Mouse (Mus musculus) mammary gland, adult 2 months (tissue): ENCODE data around the gene Sgpp2. TPM values are rescaled to one million over a fixed set of nuclear protein-coding genes. Genes with fewer than 3 reads are reported as not detected.

ENCODE experiments used
- polyA plus RNA-seq: library from polyadenylated mRNA; depleted of rRNA; stranded (reverse); fragments of >200 nt; gene quantifications from 2 replicates; pipeline ENCODE4 v1.2.3, GENCODE M21; 2012; ENCODE audit warnings: low replicate concordance; rRNA removed

Sgpp2 gene
- polyA plus RNA-seq, result 0.07 and 0.11 TPM in 2 replicates

DNA sequence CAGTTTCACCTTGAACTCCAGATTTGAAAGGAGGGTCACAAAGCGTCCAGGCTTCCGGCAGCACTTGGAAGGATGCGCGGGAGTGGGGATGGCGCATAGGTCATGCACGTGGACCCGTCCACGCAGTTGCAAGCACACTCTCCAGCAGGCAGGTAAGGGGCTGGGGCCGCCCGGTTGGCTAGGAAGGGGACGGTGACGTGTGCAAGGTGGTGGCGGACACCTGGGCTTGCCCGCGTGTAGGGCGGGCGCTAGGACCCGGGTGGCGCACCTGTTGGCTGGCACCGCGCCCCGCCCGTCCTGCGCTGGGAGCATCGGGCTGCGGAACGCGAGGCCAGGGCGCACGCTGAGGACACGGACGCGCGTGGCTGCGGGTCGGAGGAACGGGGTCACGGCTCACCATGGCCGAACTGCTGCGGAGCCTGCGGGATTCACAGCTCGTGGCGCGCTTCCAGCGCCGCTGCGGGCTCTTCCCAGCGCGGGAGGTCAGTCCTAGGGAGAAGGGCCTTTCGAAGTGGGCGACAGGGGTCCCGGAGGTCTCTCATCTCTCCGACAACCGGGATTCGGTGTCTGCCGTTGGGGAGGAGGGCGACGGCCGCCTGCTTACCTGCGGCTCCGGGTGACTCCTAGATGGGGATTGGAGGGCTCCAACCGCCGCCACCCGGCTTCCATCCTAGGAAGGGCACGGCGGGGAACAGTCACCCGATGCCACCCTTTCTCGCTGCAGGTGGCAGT lies at the start of gene Sgpp2:
Gene Sgpp2 (plus strand): TSS at position 325 of the 732 bp plus-strand sequence.

Other genes starting within 250 kb of the Sgpp2 start
- gene Pax3, start 113.2 kb upstream of the Sgpp2 start, polyA plus RNA-seq, result 0.06 TPM in 1 of 2 replicates, not detected in the other
- gene Farsb, start 178.6 kb downstream of the Sgpp2 start, polyA plus RNA-seq, result 9.6 and 22.8 TPM in 2 replicates
- gene Mogat1, start 200.6 kb downstream of the Sgpp2 start, polyA plus RNA-seq, result 25.4 and 28.8 TPM in 2 replicates
- gene BC035947, start 201.8 kb downstream of the Sgpp2 start, polyA plus RNA-seq, result 0.36 and 0.86 TPM in 2 replicates